Mouse (Mus musculus) neutrophil, adult 65 days (primary cell): Measurements from ENCODE around the gene Sfpq. TPM values are rescaled to one million over a fixed set of nuclear protein-coding genes. Genes with fewer than 3 reads are reported as not detected.

ENCODE experiments used
- total RNA-seq: library from RNA; stranded (reverse); gene quantifications from 2 replicates; pipeline ENCODE4 v1.2.4, GENCODE M21; 2023

The Sfpq gene
- 494 and 622 TPM in 2 replicates for total RNA-seq

GRCm38 (mm10) chr4:127021151-127021945 is at the start of gene Sfpq:
Sfpq (plus strand) TSS chr4:127021324.

GRCm38 (mm10) chr4:127060585-127061290 is 39.6 kb downstream of the Sfpq start, which contains the start of gene Zmym1:
Zmym1 (minus strand) TSS chr4:127061152.

GRCm38 (mm10) chr4:127076875-127077548 is 55.9 kb downstream of the Sfpq start, which contains the start of gene Zmym6:
Zmym6 (plus strand) TSS chr4:127077383.

Other genes with a start within 250 kb of the Sfpq start
- gene Zmym4, start 53.2 kb upstream of the Sfpq start, total RNA-seq: 6.8 and 16.2 TPM in 2 replicates
- gene Zmym1, start 39.8 kb downstream of the Sfpq start, total RNA-seq: 3.5 and 6.2 TPM in 2 replicates
- gene Zmym6, start 56.1 kb downstream of the Sfpq start, total RNA-seq: 4.7 and 5.2 TPM in 2 replicates
- 4.8 and 5.6 TPM in 2 replicates for gene Tmem35b, start 102.4 kb downstream of the Sfpq start, total RNA-seq
- gene Dlgap3, start 147.9 kb downstream of the Sfpq start, total RNA-seq: not detected in 2 replicates
- gene Smim12, start 222.5 kb downstream of the Sfpq start, total RNA-seq: 20.0 and 22.5 TPM in 2 replicates